Mouse (Mus musculus) heart, embryonic 13.5 days (tissue): Measurements from ENCODE around the gene Ebf3. TPM values are rescaled to one million over a fixed set of nuclear protein-coding genes. Genes with fewer than 3 reads are reported as not detected.
A peak's percentile ranks its signal among the peaks of the same experiment; 100 is the strongest.

Experiments used
- ATAC-seq: fragments of 200-750 bp; cut with Nextera tagmentation; 2 replicates; pipeline ENCODE4 v1.8.0; 2017; ENCODE audit warnings: moderate TSS enrichment; ENCODE audit not compliant: insufficient number of reproducible peaks, low FRiP score, low TSS enrichment; ENCODE audit errors: extremely low read depth
- H3K27ac ChIP-seq: fragments of 300-500 bp; sonication (generic); replicated peaks from 2 replicates; pipeline ENCODE4 v1.5.1; 2015; ENCODE audit warnings: moderate library complexity, mild to moderate bottlenecking, inconsistent platforms
- H3K27me3 ChIP-seq: fragments of 300-500 bp; sonication (generic); replicated peaks from 2 replicates; pipeline ENCODE4 v1.6.1; 2015; ENCODE audit warnings: mild to moderate bottlenecking, inconsistent platforms
- H3K36me3 ChIP-seq: fragments of 300-500 bp; sonication (generic); 2 replicates; pipeline ENCODE4 v1.6.1; 2015; ENCODE audit warnings: mild to moderate bottlenecking, inconsistent platforms
- H3K4me1 ChIP-seq: fragments of 300-500 bp; sonication (generic); 2 replicates; pipeline ENCODE4 v1.6.1; 2015; ENCODE audit warnings: inconsistent platforms
- H3K4me2 ChIP-seq: fragments of 300-500 bp; sonication (generic); 2 replicates; pipeline ENCODE4 v1.6.1; 2015; ENCODE audit warnings: inconsistent platforms, mild to moderate bottlenecking, moderate library complexity
- H3K4me3 ChIP-seq: fragments of 300-500 bp; sonication (generic); 2 replicates; pipeline ENCODE4 v1.5.1; 2015; ENCODE audit warnings: moderate library complexity, mild to moderate bottlenecking, inconsistent platforms
- H3K9ac ChIP-seq: fragments of 300-500 bp; sonication (generic); 2 replicates; pipeline ENCODE4 v1.6.1; 2015; ENCODE audit warnings: inconsistent platforms, mild to moderate bottlenecking, moderate library complexity
- H3K9me3 ChIP-seq: fragments of 300-500 bp; sonication (generic); 2 replicates; pipeline ENCODE4 v1.6.1; 2016; ENCODE audit warnings: inconsistent platforms
- WGBS: fragments of 180-500 bp; shearing (Covaris S2); methylation state at CpG from one replicate; pipeline ENCODE4 v1.1.7; 2015; ENCODE audit warnings: mixed read lengths; 5-methylcytosine and 5-hydroxymethylcytosine counted together
- polyA plus RNA-seq: library from polyadenylated mRNA; unstranded; fragments of >200 nt; fragmentation: Nextera tagmentation; extraction: Ambion mirVana; gene quantifications from 2 replicates; pipeline ENCODE4 v1.2.1, GENCODE M21; 2015

The Ebf3 gene
- polyA plus RNA-seq, 1 experiment from 2014 or later = 0.52 TPM

DNA sequence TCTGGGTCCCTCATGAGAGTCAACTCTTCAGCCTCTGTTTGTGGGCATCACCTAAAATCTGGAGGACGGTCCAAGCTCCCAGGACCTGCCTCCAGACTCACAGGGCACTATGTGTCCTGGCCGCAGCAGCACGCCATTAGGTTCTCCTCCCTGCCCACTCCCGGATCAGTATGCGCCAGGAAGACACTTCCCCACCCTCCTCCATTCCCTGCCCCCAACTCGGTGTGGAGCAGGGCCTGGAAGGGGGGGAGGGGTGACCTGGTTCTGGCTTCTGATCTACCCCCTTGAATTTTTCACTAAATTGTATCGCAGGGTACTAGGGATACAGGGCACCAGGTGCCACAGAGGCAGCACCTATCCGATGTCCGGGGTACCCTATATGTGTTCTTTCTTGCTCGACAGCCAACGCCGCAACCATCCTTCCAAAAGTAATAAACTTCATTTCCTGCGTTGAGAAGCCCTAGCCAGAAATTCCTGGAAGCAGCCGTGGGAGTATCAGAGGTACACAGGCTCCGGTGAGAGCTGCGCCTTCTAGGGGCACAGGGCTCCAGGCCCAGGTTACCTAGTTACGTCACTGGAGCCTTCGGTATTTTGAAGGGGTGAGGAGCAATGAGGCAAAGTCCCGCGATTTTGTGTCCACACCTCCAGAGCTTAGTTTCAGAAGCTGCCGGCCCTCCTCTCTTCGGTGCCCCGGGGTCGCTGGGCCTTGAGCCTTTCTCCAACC is 3.6 kb upstream of the Ebf3 start:
- no peak overlapping the region for H3K27ac ChIP-seq
- no peak overlapping the region for H3K9ac ChIP-seq
- H3K27me3 ChIP-seq = peaks cover 99% of the 10 kb centered on the region
- peak overlapping the region; percentile 49 for H3K4me2 ChIP-seq
- no peak for ATAC-seq
- no peaks in the 10 kb centered on the region for H3K36me3 ChIP-seq
- H3K4me3 ChIP-seq = peak overlapping the region; percentile 27; the same call in 1 of the 2 replicates
- no peaks in the 10 kb centered on the region for H3K9me3 ChIP-seq
- WGBS = 2% methylated on average over 24 of the region's 24 CpGs
- peaks cover 69% of the 10 kb centered on the region for H3K4me1 ChIP-seq

DNA sequence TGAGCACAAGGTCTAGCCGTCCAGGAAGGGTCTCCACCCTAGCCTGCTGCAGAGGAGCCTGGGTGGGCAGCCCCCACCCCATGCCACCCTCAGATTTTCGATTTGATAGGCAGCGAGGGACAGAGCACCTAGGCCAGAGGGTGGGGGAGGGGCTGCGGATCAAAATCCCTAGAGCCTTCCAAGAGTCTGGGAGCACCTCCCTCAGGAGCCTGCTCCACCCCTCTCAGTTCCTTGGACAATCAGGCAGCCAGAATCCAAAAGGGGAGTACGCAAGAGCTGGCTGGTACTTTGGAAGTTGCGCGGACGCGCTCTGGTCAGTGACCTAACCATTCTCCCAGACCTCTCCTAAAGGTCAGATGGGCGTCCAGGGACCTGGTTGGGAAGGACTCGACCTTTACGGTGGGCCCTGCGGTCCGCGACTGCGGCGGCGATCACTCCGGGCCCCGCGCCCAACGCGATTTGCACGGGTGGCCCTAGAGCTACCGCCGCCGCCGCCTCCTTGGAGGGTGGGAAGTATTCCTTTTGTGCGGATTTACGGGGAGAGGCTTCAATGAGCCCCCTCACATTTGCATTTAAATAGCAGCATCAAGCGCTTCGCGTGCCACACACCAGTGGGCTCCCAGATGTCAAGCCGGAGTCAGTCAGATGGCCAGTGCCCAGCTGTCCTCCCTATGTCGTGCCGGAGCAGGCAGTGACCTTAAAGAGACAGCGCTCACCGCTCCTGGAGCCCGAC is 2.8 kb upstream of the Ebf3 start:
- Histone ChIP-seq H3K4me3 (peak overlapping the region; percentile 27), H3K4me2 (peak overlapping the region; percentile 49)

DNA sequence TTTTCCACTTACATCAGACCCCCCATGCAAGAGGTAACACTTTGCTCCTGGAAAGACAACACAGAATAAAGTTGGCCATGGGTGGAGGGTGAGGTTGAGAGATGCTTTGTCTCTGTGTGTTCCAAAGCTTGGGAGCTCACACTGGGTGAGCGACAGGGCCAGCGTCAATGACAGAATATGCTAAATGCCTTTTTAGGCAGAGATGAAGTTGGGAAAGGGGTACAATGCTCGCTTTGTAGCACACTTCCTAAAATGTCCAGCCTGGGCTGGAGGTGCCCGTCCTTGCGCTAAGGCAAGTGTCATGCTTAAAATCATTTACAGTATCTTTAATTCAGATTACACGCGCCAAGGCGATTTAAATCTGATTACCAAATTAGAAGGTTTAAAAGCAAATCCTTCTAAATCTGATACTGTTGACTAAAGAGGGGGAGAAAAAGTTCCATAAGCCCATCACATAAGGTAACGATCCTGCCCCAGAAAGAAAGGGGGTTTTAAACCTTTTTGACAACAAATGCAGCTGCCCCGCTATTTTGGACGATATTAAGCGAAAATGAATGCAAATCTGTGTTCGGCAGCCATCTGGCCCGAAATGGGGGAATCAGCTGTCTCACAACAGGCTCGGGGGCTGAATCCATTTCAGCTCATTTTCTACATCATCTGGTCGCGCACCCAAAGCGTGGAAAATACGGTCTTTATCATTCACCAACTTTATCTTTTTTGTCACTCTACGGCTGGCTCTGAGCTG is 2.1 kb upstream of the Ebf3 start:
- Histone ChIP-seq H3K27ac (no peak overlapping the region), H3K4me2 (peak overlapping the region; percentile 49), H3K9me3 (no peaks in the 10 kb centered on the region), H3K27me3 (peaks cover 96% of the 10 kb centered on the region), H3K9ac (no peak overlapping the region), H3K36me3 (no peaks in the 10 kb centered on the region), H3K4me1 (peaks cover 56% of the 10 kb centered on the region), H3K4me3 (peak overlapping the region; percentile 27)
- WGBS = 2% methylated on average over 20 of the region's 20 CpGs
- no peak for ATAC-seq

More for the DNA sequence above, 2.8 kb upstream of the Ebf3 start:
- Histone ChIP-seq H3K36me3 (no peaks in the 10 kb centered on the region), H3K27me3 (peaks cover 98% of the 10 kb centered on the region), H3K4me1 (peaks cover 64% of the 10 kb centered on the region), H3K9ac (no peak overlapping the region), H3K27ac (no peak overlapping the region), H3K9me3 (no peaks in the 10 kb centered on the region)
- ATAC-seq = no peak
- WGBS = 1% methylated on average over 39 of the region's 39 CpGs

DNA sequence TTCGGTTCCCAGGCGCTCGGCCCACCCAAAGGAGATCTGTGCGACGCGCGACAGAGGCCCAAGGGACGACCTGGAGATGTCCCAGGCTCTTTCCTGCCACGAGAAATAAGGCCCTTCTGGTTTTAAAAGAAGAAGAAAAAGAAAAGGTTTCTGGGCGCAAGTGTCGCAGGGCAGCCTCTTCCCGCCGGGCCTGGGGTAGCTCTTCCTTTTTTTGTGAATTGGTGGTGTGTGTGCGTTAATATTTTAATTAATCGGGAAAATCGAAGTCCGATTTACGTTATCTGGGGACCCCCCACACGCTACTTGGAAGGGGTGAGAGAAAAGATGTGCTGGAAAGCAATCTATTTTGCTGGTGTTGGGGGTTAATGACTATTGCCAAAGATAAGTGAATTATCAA is 1.3 kb upstream of the Ebf3 start:
- no peak for ATAC-seq
- H3K27ac ChIP-seq = no peak overlapping the region
- H3K4me2 ChIP-seq = peak overlapping the region; percentile 96
- H3K36me3 ChIP-seq = no peaks in the 10 kb centered on the region
- 4% methylated on average over 19 of the region's 19 CpGs for WGBS
- H3K9me3 ChIP-seq = no peaks in the 10 kb centered on the region
- H3K4me3 ChIP-seq = peak overlapping the region; percentile 62
- H3K4me1 ChIP-seq = peaks cover 52% of the 10 kb centered on the region
- peaks cover 96% of the 10 kb centered on the region for H3K27me3 ChIP-seq
- H3K9ac ChIP-seq = peak overlapping the region; percentile 34; the same call in 1 of the 2 replicates

DNA sequence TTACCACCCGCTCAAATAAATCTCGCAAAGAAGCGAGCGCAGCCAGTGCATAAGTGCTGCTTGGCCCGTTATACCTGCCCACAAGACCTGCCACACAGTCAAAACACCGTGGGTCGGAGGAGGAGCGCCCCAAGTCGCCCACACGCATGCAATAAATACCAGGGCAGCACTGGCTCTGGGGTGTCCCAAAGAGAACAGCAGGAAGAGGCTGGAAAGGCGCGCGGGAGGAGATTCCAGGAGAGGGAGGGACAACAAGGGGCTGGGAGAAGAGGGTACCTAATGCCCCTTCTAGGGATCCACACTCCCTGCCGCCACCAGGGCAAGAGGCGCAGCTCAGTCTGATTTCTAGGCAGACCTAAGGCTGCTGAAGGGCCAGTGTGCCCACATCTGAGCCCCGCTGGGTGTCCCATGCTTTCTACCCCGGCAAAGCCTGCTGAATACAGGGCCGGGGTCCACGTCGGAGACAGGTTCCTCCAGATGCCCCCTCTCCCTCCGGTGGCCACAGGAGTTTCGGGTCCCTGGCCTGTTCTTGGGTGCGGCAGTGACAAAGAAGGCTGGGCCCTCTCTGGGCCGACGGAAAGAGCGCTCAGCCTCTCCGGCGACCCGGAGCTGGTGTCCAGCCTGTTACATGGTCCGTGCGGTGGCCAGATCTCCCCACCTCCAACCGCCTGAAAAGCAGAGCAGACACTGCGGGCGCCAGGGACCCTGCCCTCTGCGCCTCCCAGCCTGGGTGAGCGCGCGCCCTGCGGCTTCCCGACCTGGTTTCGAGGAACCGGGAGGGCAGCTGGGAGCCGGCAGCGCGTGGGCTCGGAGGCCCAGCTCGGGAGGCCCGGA is 682 bp upstream of the Ebf3 start:
- Histone ChIP-seq H3K4me3 (peak overlapping the region; percentile 62), H3K36me3 (no peaks in the 10 kb centered on the region), H3K27me3 (peaks cover 96% of the 10 kb centered on the region), H3K9me3 (no peaks in the 10 kb centered on the region), H3K4me1 (peaks cover 54% of the 10 kb centered on the region), H3K27ac (no peak overlapping the region), H3K4me2 (peak overlapping the region; percentile 96), H3K9ac (peak overlapping the region; percentile 34)
- ATAC-seq = no peak
- 1% methylated on average over 48 of the region's 48 CpGs for WGBS

DNA sequence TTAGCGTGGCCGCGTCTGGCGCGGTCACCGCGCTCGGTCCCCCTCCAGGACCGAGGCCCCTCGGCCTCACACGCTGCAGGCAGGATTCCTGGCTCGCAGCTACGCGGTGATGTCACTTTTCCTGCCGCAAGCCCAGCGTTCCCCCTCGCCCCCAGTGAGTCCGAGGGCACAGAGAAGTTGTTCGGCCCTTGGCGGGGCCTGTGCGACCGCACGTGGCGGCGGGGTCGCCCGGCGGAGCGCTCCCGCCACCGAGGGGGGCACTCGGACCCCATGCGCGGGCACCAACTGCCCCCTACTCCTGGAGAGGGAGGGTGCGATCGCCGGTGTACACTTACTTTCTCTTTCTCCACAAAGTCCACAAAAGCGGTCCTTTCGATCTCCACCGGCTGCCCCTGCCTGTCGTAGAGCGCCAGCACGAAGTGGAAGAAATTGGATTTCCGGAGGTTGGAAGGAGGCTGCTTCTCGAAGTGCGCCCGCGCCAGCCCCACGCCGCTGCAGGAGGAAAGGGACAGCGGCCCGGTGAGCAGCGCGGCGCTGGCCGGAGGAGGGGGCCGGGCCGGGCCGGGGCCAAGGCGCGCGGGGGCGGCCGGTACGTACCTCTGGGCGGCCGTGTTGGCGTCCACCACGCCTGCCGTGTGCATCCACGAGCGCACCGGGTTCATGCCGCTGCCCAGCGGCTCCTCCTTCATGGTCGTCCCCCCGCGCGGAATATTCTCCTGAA is 902 bp downstream of the Ebf3 start:
- Histone ChIP-seq H3K4me1 (peaks cover 54% of the 10 kb centered on the region), H3K9me3 (no peaks in the 10 kb centered on the region), H3K4me2 (peak overlapping the region; percentile 96), H3K27me3 (peaks cover 96% of the 10 kb centered on the region), H3K4me3 (peak overlapping the region; percentile 62), H3K36me3 (no peaks in the 10 kb centered on the region), H3K27ac (peak overlapping the region; percentile 13), H3K9ac (peak overlapping the region; percentile 87)
- no peak for ATAC-seq
- WGBS = under 1% methylated on average over 78 of the region's 79 CpGs

DNA sequence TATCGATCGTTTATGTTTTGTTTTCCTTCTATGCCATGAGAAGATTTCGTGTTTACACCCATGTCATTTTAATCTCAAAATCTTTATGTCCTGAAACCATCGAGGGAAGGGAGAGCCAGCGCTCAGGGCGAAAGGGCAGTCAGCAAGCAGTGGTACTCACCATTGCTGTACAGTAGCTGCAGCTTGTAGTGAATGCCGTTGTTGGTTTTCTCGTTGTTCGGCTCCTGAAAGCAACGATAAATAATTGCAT is 1.4 kb downstream of the Ebf3 start:
- Histone ChIP-seq H3K4me3 (peak overlapping the region; percentile 62), H3K4me1 (peaks cover 50% of the 10 kb centered on the region), H3K27me3 (peaks cover 96% of the 10 kb centered on the region), H3K36me3 (no peaks in the 10 kb centered on the region), H3K27ac (no peak overlapping the region), H3K9ac (peak overlapping the region; percentile 87), H3K4me2 (peak overlapping the region; percentile 96), H3K9me3 (no peaks in the 10 kb centered on the region)
- 2% methylated on average over 10 of the region's 10 CpGs for WGBS
- ATAC-seq = no peak

DNA sequence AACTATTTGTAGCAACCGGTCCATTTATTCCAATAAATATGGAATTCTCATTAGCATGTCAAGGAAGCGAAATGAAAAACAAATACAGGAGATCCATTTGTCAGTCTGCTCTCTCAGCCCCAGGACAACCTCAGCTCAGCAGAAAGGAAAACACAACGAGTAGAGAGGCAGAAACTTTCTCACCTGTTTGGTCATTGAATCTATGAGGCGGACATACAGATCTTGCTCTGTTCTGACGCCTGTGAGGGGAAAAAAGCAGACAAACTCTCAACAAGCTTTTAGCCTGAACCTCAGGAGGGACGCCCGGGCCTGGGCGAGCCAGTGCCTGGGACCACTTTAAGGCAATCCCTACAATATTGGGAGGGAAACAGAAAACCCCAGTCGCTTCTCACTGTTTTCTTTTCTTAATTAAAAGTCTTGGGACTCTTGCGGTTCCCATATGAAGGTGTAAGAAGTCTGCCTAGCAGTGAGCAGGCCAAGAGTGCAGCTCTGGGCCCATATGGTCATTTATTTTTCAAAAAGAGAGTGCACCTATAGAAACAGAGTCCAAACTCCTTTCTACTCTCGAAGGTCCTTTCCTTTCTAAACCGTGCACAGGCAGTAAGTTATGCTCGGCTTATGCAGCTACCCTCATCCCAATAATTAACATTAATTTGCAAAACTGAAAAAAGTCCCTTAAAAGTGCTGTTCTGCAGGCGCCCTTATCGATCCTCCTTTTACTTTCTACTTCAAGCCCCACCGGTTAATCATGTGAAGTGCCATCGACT is 1.9 kb downstream of the Ebf3 start:
- H3K4me3 ChIP-seq = peak overlapping the region; percentile 62
- no peak overlapping the region for H3K27ac ChIP-seq
- peak overlapping the region; percentile 96 for H3K4me2 ChIP-seq
- no peaks in the 10 kb centered on the region for H3K36me3 ChIP-seq
- peaks cover 45% of the 10 kb centered on the region for H3K4me1 ChIP-seq
- peaks cover 94% of the 10 kb centered on the region for H3K27me3 ChIP-seq
- no peak for ATAC-seq
- H3K9me3 ChIP-seq = no peaks in the 10 kb centered on the region
- 11% methylated on average over 17 of the region's 17 CpGs for WGBS
- peak overlapping the region; percentile 87 for H3K9ac ChIP-seq

DNA sequence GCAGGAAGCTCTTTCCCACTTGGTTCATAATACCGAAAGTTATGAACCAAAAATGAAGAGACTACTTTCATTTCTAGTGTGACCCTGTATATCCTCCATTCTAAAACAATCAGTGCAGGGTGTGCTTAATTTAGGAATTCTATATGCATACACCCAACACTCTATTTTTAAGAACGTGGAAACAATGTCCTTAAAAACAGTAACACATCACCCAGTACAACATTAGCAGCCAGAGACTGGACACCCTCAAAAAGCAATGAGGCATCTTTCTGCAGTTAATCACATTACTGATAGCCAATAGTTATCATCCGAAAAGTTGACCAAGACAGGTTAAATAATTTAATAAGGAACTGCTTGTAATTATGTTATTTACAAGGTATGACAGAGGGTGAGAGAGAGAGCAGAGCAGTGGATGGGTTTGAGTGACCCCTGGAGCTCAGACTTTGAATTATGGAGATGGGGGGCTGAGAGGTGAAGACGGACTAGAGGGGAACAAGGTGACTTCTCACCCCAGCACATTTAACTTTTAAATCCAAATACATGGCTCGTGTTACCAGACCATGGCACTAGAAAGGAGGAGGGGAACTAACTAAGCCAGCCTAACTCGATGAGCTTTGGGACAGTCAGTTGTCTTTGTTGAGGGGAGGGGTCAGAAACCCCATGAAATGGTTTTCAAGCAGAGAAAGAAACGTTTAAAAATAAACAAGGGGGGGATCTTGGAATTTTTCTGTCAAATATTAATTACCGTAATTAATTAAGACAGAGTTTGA is 2.7 kb downstream of the Ebf3 start:
- Histone ChIP-seq H3K9ac (peak overlapping the region; percentile 75; the same call in 1 of the 2 replicates), H3K9me3 (no peaks in the 10 kb centered on the region), H3K4me1 (peaks cover 38% of the 10 kb centered on the region), H3K36me3 (no peaks in the 10 kb centered on the region), H3K27me3 (peaks cover 94% of the 10 kb centered on the region), H3K27ac (no peak overlapping the region), H3K4me3 (peak overlapping the region; percentile 62), H3K4me2 (peak overlapping the region; percentile 96)
- no peak for ATAC-seq
- WGBS = 9% methylated on average over 8 of the region's 8 CpGs
